In the genomic region with DNA sequence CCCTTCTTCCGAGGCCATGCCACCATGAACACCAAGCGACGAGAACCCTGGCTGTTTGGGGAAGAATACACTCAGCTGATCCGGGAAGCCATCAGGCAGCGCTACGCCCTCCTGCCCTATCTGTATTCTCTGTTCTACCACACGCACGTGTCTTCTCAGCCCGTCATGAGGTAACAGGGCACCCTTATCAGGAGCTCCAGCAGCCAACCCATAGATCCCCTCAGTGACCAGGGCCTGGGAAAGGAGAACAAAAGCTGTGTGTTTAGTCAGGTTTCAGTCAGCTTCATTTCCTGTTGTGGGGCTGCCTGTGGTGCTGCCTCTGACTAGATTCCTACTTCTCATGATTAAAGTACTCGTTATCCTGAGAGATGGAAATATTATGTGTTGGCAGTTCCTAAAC, we compare ENCODE assay signal across 15 mouse cellular contexts. TPM values are rescaled to one million over a fixed set of nuclear protein-coding genes. Genes with fewer than 3 reads are reported as not detected.
DNase-seq lines count a peak whose midpoint lies in the region; ATAC-seq lines count a peak whose summit lies in the region.
"Had no signal": no experiment of that assay in that cellular context is flagged by ENCODE, and none has a peak within 500 bp of the region (broad histone marks: within the 10 kb centered on the region; RNA-seq: fewer than 3 reads in every experiment).

No protein-coding gene starts in this region.

- peak overlapping the region; percentile 23; the same call in 1 of the 2 replicates for H3K27ac ChIP-seq in heart, embryonic 16.5 days (ENCODE audit: low read length)
- H3K27ac ChIP-seq: kidney, postnatal 0 days; neural tube, embryonic 12.5 days had no signal

- no peak for DNase-seq in heart, adult 8-10 months (ENCODE audit: low spot score)
- DNase-seq in c-Kit-positive CD71-negative TER-119-negative erythroid progenitor cells, embryonic 14.5 days (ENCODE audit: low read depth): peak; percentile 22
- no peak for DNase-seq in cerebellum, postnatal 14 days
- DNase-seq: cerebellum, postnatal 10 days; lung, adult 18-20 months; right cerebral cortex, adult 18-20 months had no signal

- no peaks in the 10 kb centered on the region for H3K9me3 ChIP-seq in heart, embryonic 16.5 days (replicated peaks; ENCODE audit: control insufficient read depth, low read length)
- H3K9me3 ChIP-seq: neural tube, embryonic 12.5 days had no signal

- no peak overlapping the region for H3K4me3 ChIP-seq in heart, embryonic 16.5 days (ENCODE audit: low read length)
- H3K4me3 ChIP-seq: erythroblast, embryonic 14.5 days; neural tube, embryonic 12.5 days had no signal

- H3K27me3 ChIP-seq in heart, embryonic 16.5 days (ENCODE audit: control insufficient read depth, insufficient read depth, low read length): no peaks in the 10 kb centered on the region
- H3K27me3 ChIP-seq: neural tube, embryonic 12.5 days had no signal

- ATAC-seq in heart, embryonic 16.5 days (replicated peaks; ENCODE audit: extremely low read depth, insufficient read depth, low FRiP score): 0 out of 2 replicates have a peak, but pooled peaks have one; percentile 49
- peak; percentile 80 for ATAC-seq in granulocyte monocyte progenitor cell, adult 5-6 weeks (replicated peaks; ENCODE audit: poor library complexity, severe bottlenecking)
- ATAC-seq in megakaryocyte progenitor cell, adult 5-6 weeks (replicated peaks; ENCODE audit: poor library complexity): peak; percentile 96
- no peak for ATAC-seq in CD4-positive, CD25-positive, alpha-beta regulatory T cell, adult 4 months
- ATAC-seq: hindbrain, embryonic 16.5 days had no signal

- WGBS in heart, embryonic 16.5 days: 51% methylated on average over 10 of the region's 10 CpGs

- H3K36me3 ChIP-seq in heart, embryonic 16.5 days (ENCODE audit: control insufficient read depth, insufficient read depth): no peaks in the 10 kb centered on the region
- H3K36me3 ChIP-seq: neural tube, embryonic 12.5 days had no signal

- H3K9ac ChIP-seq in heart, embryonic 16.5 days (ENCODE audit: low read length): no peak overlapping the region
- H3K9ac ChIP-seq: neural tube, embryonic 12.5 days had no signal

- H3K4me1 ChIP-seq in heart, embryonic 16.5 days (ENCODE audit: control insufficient read depth, insufficient read depth, low read length): no peaks in the 10 kb centered on the region; the same call in 1 of the 2 replicates
- H3K4me1 ChIP-seq: neural tube, embryonic 12.5 days had no signal

- H3K4me2 ChIP-seq in heart, embryonic 16.5 days (ENCODE audit: low read depth, low read length): no peak overlapping the region
- H3K4me2 ChIP-seq: midbrain, embryonic 11.5 days; neural tube, embryonic 12.5 days had no signal

RNA-seq across cellular contexts. Expression of gene Capn3, which starts 9.4 kb away (rescaled TPM):
- 4.3 and 5.8 TPM in 2 replicates for polyA plus RNA-seq in heart, embryonic 16.5 days (2015; fragmentation: Nextera tagmentation; extraction: Ambion mirVana)
- total RNA-seq in heart, adult 8-10 months (2022): 1 to 10 TPM; 4.2 to 6.8 (median 4.6) TPM
- 1.4 TPM in 1 of 2 replicates, not detected in the other for total RNA-seq in granulocyte monocyte progenitor cell, adult 5-6 weeks (2014; fragmentation: Nextera tagmentation)
- 1.4 and 1.6 TPM in 2 replicates for total RNA-seq in granulocyte monocyte progenitor cell, adult 5-6 weeks (2017)
- total RNA-seq in megakaryocyte progenitor cell, adult 5-6 weeks (2015): 0.95 and 2.2 TPM in 2 replicates
- total RNA-seq in megakaryocyte progenitor cell, adult 5-6 weeks (2017): 0.68 and 1.2 TPM in 2 replicates
- 10 to 100 TPM; 59.3 to 94.3 TPM for polyA plus RNA-seq in CD4-positive, CD25-positive, alpha-beta regulatory T cell, adult 4 months (2017; shearing (Covaris generic))
- polyA plus RNA-seq: erythroblast, embryonic 14.5 days had no signal

RNA-seq across cellular contexts. Expression of gene Tmem87a, which starts 42.5 kb away (rescaled TPM):
- polyA plus RNA-seq in heart, embryonic 16.5 days (2015; fragmentation: Nextera tagmentation; extraction: Ambion mirVana): 5.4 and 7.7 TPM in 2 replicates
- 10 to 100 TPM; 15.5 to 18.5 (median 16.5) TPM for total RNA-seq in heart, adult 8-10 months (2022)
- 24.8 and 27.8 TPM in 2 replicates for total RNA-seq in granulocyte monocyte progenitor cell, adult 5-6 weeks (2014; fragmentation: Nextera tagmentation)
- 52.1 and 74.8 TPM in 2 replicates for total RNA-seq in granulocyte monocyte progenitor cell, adult 5-6 weeks (2017)
- total RNA-seq in megakaryocyte progenitor cell, adult 5-6 weeks (2015): 29.7 and 31.0 TPM in 2 replicates
- 63.3 and 70.2 TPM in 2 replicates for total RNA-seq in megakaryocyte progenitor cell, adult 5-6 weeks (2017)
- 10 to 100 TPM; 14.4 to 25.7 TPM for polyA plus RNA-seq in CD4-positive, CD25-positive, alpha-beta regulatory T cell, adult 4 months (2017; shearing (Covaris generic))

RNA-seq across cellular contexts. Expression of gene Ganc, which starts 42.7 kb away (rescaled TPM):
- 11.2 and 11.5 TPM in 2 replicates for polyA plus RNA-seq in heart, embryonic 16.5 days (2015; fragmentation: Nextera tagmentation; extraction: Ambion mirVana)
- 10 to 100 TPM; 25.4 to 33.7 (median 31.3) TPM for total RNA-seq in heart, adult 8-10 months (2022)
- total RNA-seq in granulocyte monocyte progenitor cell, adult 5-6 weeks (2014; fragmentation: Nextera tagmentation): 16.9 and 36.3 TPM in 2 replicates
- 20.1 and 33.1 TPM in 2 replicates for total RNA-seq in granulocyte monocyte progenitor cell, adult 5-6 weeks (2017)
- 17.4 and 21.8 TPM in 2 replicates for total RNA-seq in megakaryocyte progenitor cell, adult 5-6 weeks (2015)
- total RNA-seq in megakaryocyte progenitor cell, adult 5-6 weeks (2017): 18.8 and 25.2 TPM in 2 replicates
- polyA plus RNA-seq in CD4-positive, CD25-positive, alpha-beta regulatory T cell, adult 4 months (2017; shearing (Covaris generic)): 10 to 100 TPM; 21.0 to 25.8 TPM
